Mouse (Mus musculus) forebrain, postnatal 0 days (tissue): ENCODE results near the gene AW822073. TPM values are rescaled to one million over a fixed set of nuclear protein-coding genes. Genes with fewer than 3 reads are reported as not detected.

Experiments used
- ATAC-seq: fragments of 200-750 bp; cut with Nextera tagmentation; 2 replicates; pipeline ENCODE4 v1.8.0; 2017; ENCODE audit warnings: mild to moderate bottlenecking, moderate library complexity
- DNase-seq: peaks from one replicate; pipeline ENCODE4 v3.0.0-alpha.2; 2015
- H3K27ac ChIP-seq: fragments of 300-500 bp; sonication (generic); 2 replicates; pipeline ENCODE4 v1.5.1; 2014; ENCODE audit warnings: low read depth, mild to moderate bottlenecking, antibody characterized with exemption, low read length, moderate library complexity, mixed read lengths
- H3K27me3 ChIP-seq: fragments of 300-500 bp; sonication (generic); 2 replicates; pipeline ENCODE4 v1.6.1; 2014; ENCODE audit warnings: mild to moderate bottlenecking, low read length, mixed read lengths; ENCODE audit not compliant: insufficient read depth
- H3K36me3 ChIP-seq: fragments of 300-500 bp; sonication (generic); 2 replicates; pipeline ENCODE4 v1.6.1; 2014; ENCODE audit warnings: mild to moderate bottlenecking, moderate library complexity; ENCODE audit not compliant: insufficient read depth
- H3K4me1 ChIP-seq: fragments of 300-500 bp; sonication (generic); 2 replicates; pipeline ENCODE4 v1.6.1; 2014; ENCODE audit warnings: antibody characterized with exemption; ENCODE audit not compliant: insufficient read depth
- H3K4me2 ChIP-seq: fragments of 300-500 bp; sonication (generic); 2 replicates; pipeline ENCODE4 v1.6.1; 2014; ENCODE audit warnings: low read depth, mild to moderate bottlenecking, moderate library complexity
- H3K4me3 ChIP-seq: fragments of 300-500 bp; sonication (generic); 2 replicates; pipeline ENCODE4 v1.5.1; 2014; ENCODE audit warnings: low read depth, low read length, mixed read lengths
- H3K9ac ChIP-seq: fragments of 300-500 bp; sonication (generic); 2 replicates; pipeline ENCODE4 v1.6.1; 2014; ENCODE audit warnings: mild to moderate bottlenecking
- H3K9me3 ChIP-seq: fragments of 300-500 bp; sonication (generic); 2 replicates; pipeline ENCODE4 v1.6.1; 2016; ENCODE audit warnings: low read length
- CTCF ChIP-seq: sonication (generic); IDR thresholded peaks from 2 replicates; pipeline ENCODE4 v1.5.1; 2016; ENCODE audit warnings: antibody characterized with exemption, control low read depth, low read depth
- WGBS: fragments of 180-500 bp; shearing (Covaris S2); extraction: QIAGEN DNeasy Blood & Tissue Kit; methylation state at CpG from one replicate; pipeline ENCODE4 v1.1.7; 2014; 5-methylcytosine and 5-hydroxymethylcytosine counted together
- polyA plus RNA-seq: library from polyadenylated mRNA; unstranded; fragments of >200 nt; fragmentation: Nextera tagmentation; extraction: Ambion mirVana; gene quantifications from 2 replicates; pipeline ENCODE4 v1.2.1, GENCODE M21; 2015
- total RNA-seq: library from RNA; depleted of rRNA; stranded (reverse); fragments of >200 nt; gene quantifications from 2 replicates; pipeline ENCODE4 v1.2.3, GENCODE M21; 2014; rRNA removed

The AW822073 gene
- total and polyA plus RNA-seq, 2 experiments from 2014 or later = not detected

GRCm38 (mm10) chr10:58214497-58214896 lies 10.2 kb downstream of the AW822073 start:
- Histone ChIP-seq H3K27ac (no peak overlapping the region), H3K4me2 (no peak overlapping the region), H3K4me1 (no peaks in the 10 kb centered on the region), H3K36me3 (no peaks in the 10 kb centered on the region), H3K4me3 (no peak overlapping the region), H3K9me3 (0 out of 2 replicates have a peak, but pooled peaks cover 4% of the 10 kb centered on the region), H3K9ac (no peak overlapping the region), H3K27me3 (no peaks in the 10 kb centered on the region)
- no peak for TF ChIP-seq CTCF
- DNase-seq (no peak), ATAC-seq (no peak)

DNA sequence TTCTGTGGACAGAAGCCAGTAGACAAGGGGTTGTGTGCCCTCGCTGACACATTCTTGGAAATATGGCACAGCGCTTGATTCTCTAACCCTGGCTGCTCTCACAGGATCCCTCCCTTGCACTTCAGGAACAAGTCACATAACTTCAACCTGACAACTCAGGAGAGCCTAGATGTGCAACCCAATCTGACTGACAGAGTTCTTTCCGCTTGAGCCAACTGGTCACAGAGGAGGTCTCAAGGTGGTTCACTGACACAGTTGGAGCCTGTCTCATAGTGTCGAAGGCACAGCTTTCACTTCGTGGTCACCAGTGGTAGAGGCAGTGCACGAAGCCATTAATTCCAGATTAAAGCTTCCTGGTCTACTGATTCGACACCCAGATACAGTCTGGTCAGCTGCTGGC lies 12.5 kb downstream of the AW822073 start:
- 80% methylated on average over 7 of the region's 7 CpGs for WGBS

GRCm38 (mm10) chr10:58211213-58211612 lies 13.5 kb downstream of the AW822073 start:
- WGBS = 94% methylated on average over 2 of the region's 2 CpGs
- no peak overlapping the region for H3K27ac ChIP-seq
- ATAC-seq = no peak

More for the DNA sequence above, 12.5 kb downstream of the AW822073 start:
- no peak overlapping the region for H3K4me3 ChIP-seq
- no peaks in the 10 kb centered on the region for H3K27me3 ChIP-seq
- ATAC-seq = no peak
- H3K27ac ChIP-seq = no peak overlapping the region
- H3K9ac ChIP-seq = no peak overlapping the region
- no peak for DNase-seq
- 0 out of 2 replicates have a peak, but pooled peaks cover 4% of the 10 kb centered on the region for H3K9me3 ChIP-seq
- H3K4me1 ChIP-seq = no peaks in the 10 kb centered on the region
- no peak overlapping the region for H3K4me2 ChIP-seq
- TF ChIP-seq CTCF = no peak
- no peaks in the 10 kb centered on the region for H3K36me3 ChIP-seq

DNA sequence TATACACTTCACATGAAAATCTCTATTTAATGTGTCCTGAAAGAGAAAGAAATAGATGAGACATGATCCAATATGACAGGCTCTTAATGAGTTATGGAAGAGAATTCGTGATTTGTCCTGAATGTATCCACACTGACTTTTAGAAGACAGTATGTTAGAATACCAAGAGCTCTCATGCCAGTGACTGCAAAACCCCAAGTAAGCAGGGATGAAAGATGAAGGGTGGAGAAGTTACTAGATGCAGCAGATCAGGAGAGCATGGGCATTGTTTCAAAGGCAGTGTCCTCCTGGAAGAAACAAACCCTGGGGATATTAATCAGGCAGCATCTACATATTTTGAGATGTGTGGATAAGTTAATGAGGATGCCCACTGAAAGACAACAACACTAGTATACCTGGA lies 14.2 kb downstream of the AW822073 start:
- Histone ChIP-seq H3K4me2 (no peak overlapping the region), H3K27me3 (no peaks in the 10 kb centered on the region), H3K4me1 (no peaks in the 10 kb centered on the region), H3K9me3 (peaks cover 8% of the 10 kb centered on the region; the same call in 1 of the 2 replicates), H3K9ac (no peak overlapping the region), H3K36me3 (no peaks in the 10 kb centered on the region), H3K4me3 (no peak overlapping the region), H3K27ac (no peak overlapping the region)
- no peak for ATAC-seq
- 52% methylated on average over 1 of the region's 1 CpGs for WGBS
- no peak for DNase-seq
- no peak for TF ChIP-seq CTCF

More at GRCm38 (mm10) chr10:58211213-58211612, 13.5 kb downstream of the AW822073 start:
- Histone ChIP-seq H3K36me3 (no peaks in the 10 kb centered on the region), H3K4me3 (no peak overlapping the region), H3K9me3 (peaks cover 8% of the 10 kb centered on the region; the same call in 1 of the 2 replicates), H3K4me1 (no peaks in the 10 kb centered on the region), H3K4me2 (no peak overlapping the region), H3K27me3 (no peaks in the 10 kb centered on the region), H3K9ac (no peak overlapping the region)
- no peak for TF ChIP-seq CTCF
- no peak for DNase-seq

DNA sequence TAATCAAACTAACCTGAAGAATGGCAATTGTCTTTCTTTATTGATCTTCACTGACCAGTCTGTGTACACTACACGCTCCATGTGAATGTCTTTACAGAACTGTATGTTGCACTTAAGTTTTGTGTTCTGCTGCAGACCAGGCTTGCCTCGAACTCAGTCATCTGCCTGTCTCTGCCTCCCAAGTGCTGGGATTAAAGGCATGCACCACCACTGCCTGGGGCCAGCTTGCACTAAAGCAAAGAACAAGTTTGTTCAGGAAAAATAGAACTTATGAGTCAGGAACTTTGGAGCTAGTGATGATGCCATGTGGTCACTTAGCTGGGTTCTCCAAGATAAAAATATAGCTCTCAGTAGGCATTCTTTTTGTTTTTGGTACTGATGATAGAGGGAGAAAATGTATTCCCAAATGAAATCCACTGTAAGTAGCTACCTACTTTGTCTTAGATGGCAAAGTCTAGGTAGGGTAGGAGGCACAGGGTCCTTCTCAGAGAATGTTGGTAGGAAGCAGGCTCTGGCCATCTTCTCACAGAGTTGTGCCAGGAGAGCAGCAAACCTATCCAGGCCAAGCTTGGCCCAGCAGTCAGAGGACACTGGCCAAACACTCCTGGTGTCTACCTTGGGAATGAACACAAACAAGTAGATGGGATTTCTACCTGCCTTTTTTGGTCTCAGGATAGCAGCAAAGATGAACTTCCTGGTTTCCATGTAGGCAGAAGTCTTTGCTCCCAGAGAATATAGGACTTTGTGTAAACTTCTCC lies 14.8 kb downstream of the AW822073 start:
- 70% methylated on average over 2 of the region's 2 CpGs for WGBS
- no peak overlapping the region for H3K9ac ChIP-seq
- no peak overlapping the region for H3K4me3 ChIP-seq
- peaks cover 8% of the 10 kb centered on the region; the same call in 1 of the 2 replicates for H3K9me3 ChIP-seq
- H3K27me3 ChIP-seq = no peaks in the 10 kb centered on the region
- no peak for TF ChIP-seq CTCF
- H3K27ac ChIP-seq = no peak overlapping the region
- DNase-seq (no peak), ATAC-seq (no peak)
- H3K36me3 ChIP-seq = no peaks in the 10 kb centered on the region
- H3K4me1 ChIP-seq = no peaks in the 10 kb centered on the region
- H3K4me2 ChIP-seq = no peak overlapping the region

GRCm38 (mm10) chr10:58206639-58207404 lies 17.9 kb downstream of the AW822073 start:
- 91% methylated on average over 4 of the region's 4 CpGs for WGBS
- no peak for ATAC-seq
- DNase-seq = no peak

GRCm38 (mm10) chr10:58205986-58206385 lies 18.7 kb downstream of the AW822073 start:
- no peak for ATAC-seq

More at GRCm38 (mm10) chr10:58206639-58207404, 17.9 kb downstream of the AW822073 start:
- no peaks in the 10 kb centered on the region for H3K36me3 ChIP-seq
- no peaks in the 10 kb centered on the region for H3K4me1 ChIP-seq
- H3K9ac ChIP-seq = no peak overlapping the region
- H3K4me3 ChIP-seq = no peak overlapping the region
- no peak for TF ChIP-seq CTCF
- no peak overlapping the region for H3K4me2 ChIP-seq
- H3K27me3 ChIP-seq = no peaks in the 10 kb centered on the region
- H3K27ac ChIP-seq = no peak overlapping the region
- peaks cover 6% of the 10 kb centered on the region; the same call in 1 of the 2 replicates for H3K9me3 ChIP-seq

More at GRCm38 (mm10) chr10:58205986-58206385, 18.7 kb downstream of the AW822073 start:
- Histone ChIP-seq H3K9me3 (peaks cover 4% of the 10 kb centered on the region; the same call in 1 of the 2 replicates), H3K4me3 (no peak overlapping the region), H3K4me2 (no peak overlapping the region), H3K27ac (no peak overlapping the region), H3K4me1 (no peaks in the 10 kb centered on the region), H3K9ac (no peak overlapping the region), H3K36me3 (no peaks in the 10 kb centered on the region), H3K27me3 (no peaks in the 10 kb centered on the region)
- DNase-seq = no peak
- TF ChIP-seq CTCF = no peak
- WGBS = 43% methylated on average over 1 of the region's 1 CpGs

Other genes starting within 250 kb of the AW822073 start
- 0.76 TPM in 1 of 2 replicates, not detected in the other for gene Duxf3, start 7.7 kb upstream of the AW822073 start, total RNA-seq
- not detected in 2 replicates for gene Duxf3, start 7.7 kb upstream of the AW822073 start, polyA plus RNA-seq
- not detected in 2 replicates for gene Gm4981, start 11.8 kb upstream of the AW822073 start, total RNA-seq
- gene Gm4981, start 11.8 kb upstream of the AW822073 start, polyA plus RNA-seq = not detected in 2 replicates
- gene Gcc2, start 30.6 kb upstream of the AW822073 start, total RNA-seq = 33.9 and 36.7 TPM in 2 replicates
- gene Gcc2, start 30.6 kb upstream of the AW822073 start, polyA plus RNA-seq = 67.0 and 96.5 TPM in 2 replicates
- 38.5 and 43.6 TPM in 2 replicates for gene Lims1, start 98.5 kb upstream of the AW822073 start, total RNA-seq
- gene Lims1, start 98.5 kb upstream of the AW822073 start, polyA plus RNA-seq = 39.1 and 51.7 TPM in 2 replicates
- 51.6 and 65.4 TPM in 2 replicates for gene Ranbp2, start 222.0 kb upstream of the AW822073 start, total RNA-seq
- 7.1 and 10.9 TPM in 2 replicates for gene Ranbp2, start 222.0 kb upstream of the AW822073 start, polyA plus RNA-seq